Mouse (Mus musculus): ENCODE data around the gene Milr1. TPM values are rescaled to one million over a fixed set of nuclear protein-coding genes. Genes with fewer than 3 reads are reported as not detected.
"Not testable (repeated sequence)": the region's sequence is repeated elsewhere in the genome, so short reads cannot be mapped to it uniquely, and the experiment has no call there.

Milr1 gene
- polyA plus RNA-seq, 1 experiment from 2014 or later: 0.95 TPM

DNA sequence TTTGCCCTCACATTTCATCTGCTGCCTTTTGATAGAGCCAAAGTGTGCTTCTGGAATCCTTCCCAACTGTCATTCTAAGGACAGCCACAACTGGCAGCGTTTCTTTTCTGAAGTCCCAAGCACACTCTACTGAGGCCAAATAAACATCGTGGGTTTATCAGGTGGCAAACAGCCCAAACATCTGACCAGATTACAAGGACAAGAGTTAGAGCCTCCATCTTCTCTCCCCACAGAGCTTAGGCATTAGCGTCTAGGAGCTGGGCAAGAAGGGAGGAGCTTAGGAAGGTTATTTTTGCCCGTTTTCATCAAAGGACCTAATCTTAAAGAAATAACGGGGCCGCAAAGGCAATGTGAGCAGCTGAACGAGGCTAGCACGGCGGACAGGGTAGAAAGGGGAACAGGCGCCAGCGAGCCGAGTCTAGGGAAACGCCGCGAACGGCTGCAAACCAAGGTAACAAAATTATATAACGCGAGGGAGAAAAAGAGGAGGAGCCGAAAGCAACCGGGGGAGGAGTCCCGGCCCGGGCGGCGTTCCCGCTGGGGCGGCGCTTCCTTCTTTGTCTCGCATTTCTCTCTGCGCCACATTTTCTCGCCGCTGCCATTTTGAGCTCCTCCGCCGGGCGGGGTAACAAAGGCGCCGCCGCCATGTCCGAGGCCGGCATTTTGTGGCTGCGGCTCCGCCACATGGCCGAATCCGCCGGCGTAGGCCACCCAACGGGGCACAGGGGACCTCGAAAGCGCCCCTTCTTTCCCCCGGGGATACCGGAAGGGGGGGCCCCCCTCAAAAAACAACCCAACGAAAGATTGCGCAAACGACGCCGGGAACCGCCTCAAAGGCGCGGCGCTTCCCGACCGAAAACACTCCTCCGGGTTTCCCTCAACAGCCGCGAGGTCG, 36.4 kb downstream of the Milr1 start:
- Histone ChIP-seq H3K27ac (ENCODE audit: poor library complexity, severe bottlenecking) (peak overlapping the region; percentile 99), H3K4me2 (peak overlapping the region; percentile 75), H3K36me3 (peaks cover 48% of the 10 kb centered on the region), H3K4me1 (replicated peaks) (peaks cover 10% of the 10 kb centered on the region), H3K27me3 (replicated peaks) (no peaks in the 10 kb centered on the region), H3K4me3 (peak overlapping the region; percentile 98), H3K9ac (peak overlapping the region; percentile 99), H3K9me3 (replicated peaks) (no peaks in the 10 kb centered on the region)
- ATAC-seq (ENCODE audit: insufficient number of reproducible peaks, low FRiP score): peak; percentile 49
- under 1% methylated on average over 65 of the region's 65 CpGs for WGBS

GRCm38 (mm10) chr11:106788026-106788774, 37.2 kb downstream of the Milr1 start:
- Histone ChIP-seq H3K36me3 (peaks cover 48% of the 10 kb centered on the region), H3K4me3 (peak overlapping the region; percentile 98)

GRCm38 (mm10) chr11:106788775-106789459, 37.9 kb downstream of the Milr1 start, which contains the start of the genes Ddx5 and Cep95:
TSS of gene Ddx5 (minus strand) at chr11:106789185.
TSS of gene Cep95 (plus strand) at chr11:106789252.
- peak within 1 kb of the TSS; percentile 99 for H3K9ac ChIP-seq
- H3K4me2 ChIP-seq: peak within 1 kb of the TSS; percentile 87
- H3K4me3 ChIP-seq: peak within 1 kb of the TSS; percentile 98
- H3K27me3 ChIP-seq (replicated peaks): no peaks in the 10 kb centered on the region
- peaks cover 48% of the 10 kb centered on the region for H3K36me3 ChIP-seq
- H3K4me1 ChIP-seq (replicated peaks): peaks cover 8% of the 10 kb centered on the region
- peak; percentile 94 for ATAC-seq (ENCODE audit: insufficient number of reproducible peaks, low FRiP score)
- H3K9me3 ChIP-seq (replicated peaks): no peaks in the 10 kb centered on the region
- H3K27ac ChIP-seq (ENCODE audit: poor library complexity, severe bottlenecking): peak within 1 kb of the TSS; percentile 99
- under 1% methylated on average over 58 of the region's 58 CpGs for WGBS

More at GRCm38 (mm10) chr11:106788026-106788774, 37.2 kb downstream of the Milr1 start:
- Histone ChIP-seq H3K4me2 (peak overlapping the region; percentile 87), H3K27ac (ENCODE audit: poor library complexity, severe bottlenecking) (peak overlapping the region; percentile 99), H3K27me3 (replicated peaks) (no peaks in the 10 kb centered on the region), H3K9ac (peak overlapping the region; percentile 99), H3K4me1 (replicated peaks) (peaks cover 8% of the 10 kb centered on the region), H3K9me3 (replicated peaks) (no peaks in the 10 kb centered on the region)
- peak; percentile 85 for ATAC-seq (ENCODE audit: insufficient number of reproducible peaks, low FRiP score)
- under 1% methylated on average over 79 of the region's 79 CpGs for WGBS

- H3K27me3 ChIP-seq (replicated peaks): no peaks in the 10 kb centered on the region
- peaks cover 49% of the 10 kb centered on the region for H3K36me3 ChIP-seq
Observed at GRCm38 (mm10) chr11:106789649-106790048, 38.6 kb downstream of the Milr1 start.

DNA sequence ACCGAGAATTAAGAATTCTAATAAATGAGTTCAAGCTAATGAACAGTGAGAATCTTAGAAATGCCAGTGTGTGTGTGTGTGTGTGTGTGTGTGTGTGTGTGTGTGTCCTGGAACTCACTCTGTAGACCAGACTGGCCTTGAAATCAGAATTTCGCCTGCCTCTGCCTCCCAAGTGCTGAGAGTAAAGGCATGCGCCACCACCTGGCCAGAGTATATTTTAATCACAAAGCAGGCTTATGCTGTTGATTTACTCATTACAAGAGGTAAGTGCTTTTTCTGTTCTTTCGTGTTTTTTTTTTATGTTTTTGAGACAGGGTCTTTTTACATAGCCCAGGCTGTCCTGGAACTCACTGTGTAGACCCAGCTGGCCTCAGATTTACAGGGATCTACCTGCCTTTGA, 42.8 kb downstream of the Milr1 start:
- H3K9ac ChIP-seq: no peak overlapping the region
- H3K27me3 ChIP-seq (replicated peaks): no peaks in the 10 kb centered on the region
- H3K4me1 ChIP-seq (replicated peaks): no peaks in the 10 kb centered on the region
- H3K4me2 ChIP-seq: no peak overlapping the region
- H3K9me3 ChIP-seq (replicated peaks): peaks cover 6% of the 10 kb centered on the region
- no peak overlapping the region for H3K27ac ChIP-seq (ENCODE audit: poor library complexity, severe bottlenecking)
- no peak overlapping the region for H3K4me3 ChIP-seq
- peaks cover 59% of the 10 kb centered on the region for H3K36me3 ChIP-seq
- WGBS: 69% methylated on average over 4 of the region's 4 CpGs
- no peak for ATAC-seq (ENCODE audit: insufficient number of reproducible peaks, low FRiP score)

More at GRCm38 (mm10) chr11:106789649-106790048, 38.6 kb downstream of the Milr1 start:
- 0% methylated on average over 6 of the region's 6 CpGs for WGBS
- Histone ChIP-seq H3K27ac (ENCODE audit: poor library complexity, severe bottlenecking) (peak overlapping the region; percentile 99), H3K4me1 (replicated peaks) (peaks cover 8% of the 10 kb centered on the region), H3K4me3 (peak overlapping the region; percentile 98), H3K9me3 (replicated peaks) (no peaks in the 10 kb centered on the region), H3K9ac (peak overlapping the region; percentile 99), H3K4me2 (peak overlapping the region; percentile 87)
- ATAC-seq (ENCODE audit: insufficient number of reproducible peaks, low FRiP score): no peak

DNA sequence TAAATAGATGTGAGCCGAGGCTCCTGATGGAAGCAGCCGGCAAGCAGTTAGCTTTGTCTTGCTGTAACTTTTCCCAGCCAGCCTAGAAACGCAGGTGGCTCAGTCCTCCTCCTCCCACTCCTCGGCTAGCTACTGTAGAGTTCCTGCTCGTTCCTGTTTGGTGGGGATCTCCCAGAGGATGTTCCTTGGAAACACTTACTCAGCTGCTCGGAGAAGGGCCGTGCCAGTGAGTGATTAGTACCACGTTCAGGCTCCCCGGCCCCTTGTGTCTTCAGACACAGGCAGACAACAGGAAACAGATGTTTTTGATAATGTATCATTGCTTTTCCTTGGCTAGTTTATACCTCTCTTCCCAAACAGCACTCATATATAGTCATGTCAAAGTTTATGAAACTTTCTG, 44.7 kb downstream of the Milr1 start:
- 45% methylated on average over 9 of the region's 9 CpGs for WGBS
- Histone ChIP-seq H3K36me3 (peaks cover 76% of the 10 kb centered on the region), H3K9me3 (replicated peaks) (peaks cover 6% of the 10 kb centered on the region), H3K27me3 (replicated peaks) (no peaks in the 10 kb centered on the region), H3K4me3 (no peak overlapping the region), H3K9ac (no peak overlapping the region), H3K4me1 (replicated peaks) (no peaks in the 10 kb centered on the region), H3K4me2 (no peak overlapping the region), H3K27ac (ENCODE audit: poor library complexity, severe bottlenecking) (no peak overlapping the region)
- ATAC-seq (ENCODE audit: insufficient number of reproducible peaks, low FRiP score): peak; percentile 71; the same call in 1 of the 2 replicates

DNA sequence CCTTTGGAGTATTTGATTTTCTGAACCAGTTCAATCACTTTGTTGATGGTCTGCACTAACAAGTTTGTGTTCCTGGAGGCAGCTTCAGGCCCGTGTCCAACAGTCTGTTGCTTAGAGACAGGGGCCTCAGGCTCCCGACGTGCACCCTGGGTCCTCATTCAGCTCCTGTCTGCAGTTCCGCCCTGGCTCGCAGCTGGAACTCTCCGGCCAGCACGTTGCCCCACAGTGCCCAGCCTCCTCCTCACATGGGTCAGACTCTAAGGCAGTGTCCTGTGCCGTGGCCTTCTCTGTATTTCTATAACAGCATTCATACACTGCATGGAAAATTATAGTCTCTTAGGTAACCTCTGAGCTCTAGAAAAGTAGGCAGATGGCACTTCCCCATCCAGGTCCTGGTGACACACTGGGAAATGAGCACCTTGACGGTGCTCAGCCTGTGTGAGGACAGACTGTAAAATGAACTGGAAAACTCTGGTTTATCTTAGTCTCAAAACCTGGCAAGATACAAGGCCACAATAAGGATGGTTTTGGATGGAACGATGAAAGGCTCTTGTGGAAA, 51.1 kb downstream of the Milr1 start:
- Histone ChIP-seq H3K4me2 (no peak overlapping the region), H3K4me1 (replicated peaks) (no peaks in the 10 kb centered on the region), H3K27me3 (replicated peaks) (no peaks in the 10 kb centered on the region), H3K27ac (ENCODE audit: poor library complexity, severe bottlenecking) (no peak overlapping the region), H3K36me3 (peaks cover 85% of the 10 kb centered on the region), H3K9ac (no peak overlapping the region), H3K9me3 (replicated peaks) (peaks cover 6% of the 10 kb centered on the region), H3K4me3 (no peak overlapping the region)
- ATAC-seq (ENCODE audit: insufficient number of reproducible peaks, low FRiP score): no peak
- WGBS: 85% methylated on average over 10 of the region's 10 CpGs

- not testable (repeated sequence) for H3K9ac ChIP-seq; H3K4me3 ChIP-seq; H3K4me2 ChIP-seq; H3K4me1 ChIP-seq (replicated peaks); H3K27ac ChIP-seq (ENCODE audit: poor library complexity, severe bottlenecking); H3K9me3 ChIP-seq (replicated peaks); H3K27me3 ChIP-seq (replicated peaks); ATAC-seq (ENCODE audit: insufficient number of reproducible peaks, low FRiP score)
- H3K36me3 ChIP-seq: peaks cover 81% of the 10 kb centered on the region
- WGBS: 86% methylated on average over 1 of the region's 1 CpGs
Observed at GRCm38 (mm10) chr11:106807442-106807841, 56.4 kb downstream of the Milr1 start.

DNA sequence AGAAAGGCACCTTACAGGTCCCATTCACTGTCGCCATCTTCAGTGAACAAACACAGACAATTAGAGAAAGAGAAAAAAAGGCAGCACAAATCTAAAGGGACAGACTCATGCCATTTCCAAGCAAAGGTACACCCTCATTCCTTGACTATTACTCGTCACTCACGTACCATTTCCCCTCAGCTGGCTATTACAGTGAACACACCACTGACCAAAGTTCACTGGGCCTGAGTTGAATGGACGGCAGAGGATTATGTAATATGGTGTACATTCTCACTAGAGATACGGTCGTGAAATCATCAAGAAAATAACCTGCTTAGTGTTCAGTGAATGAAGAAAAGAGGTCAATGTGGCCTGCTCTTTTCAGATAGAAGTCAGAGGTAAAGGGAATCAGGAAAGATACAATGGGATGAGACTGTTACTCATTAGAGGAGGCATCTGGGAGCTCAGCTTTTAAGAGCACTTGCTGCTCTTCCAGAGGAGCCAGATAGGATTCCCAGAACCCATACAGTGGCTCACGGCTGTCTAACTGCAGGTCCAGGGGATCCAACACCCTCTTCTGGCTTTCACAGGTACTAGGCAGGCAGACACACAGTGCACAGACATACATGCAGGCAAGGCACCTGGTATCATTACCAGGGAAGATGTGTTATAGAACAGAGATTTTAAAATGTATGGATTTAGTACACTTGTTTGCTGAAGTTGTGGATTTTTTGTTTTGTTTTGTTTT, 61.5 kb downstream of the Milr1 start:
- Histone ChIP-seq H3K9ac (no peak overlapping the region), H3K27ac (ENCODE audit: poor library complexity, severe bottlenecking) (no peak overlapping the region), H3K4me3 (no peak overlapping the region), H3K36me3 (peaks cover 89% of the 10 kb centered on the region), H3K27me3 (replicated peaks) (no peaks in the 10 kb centered on the region), H3K9me3 (replicated peaks) (no peaks in the 10 kb centered on the region), H3K4me2 (no peak overlapping the region), H3K4me1 (replicated peaks) (no peaks in the 10 kb centered on the region; the same call in 1 of the 2 replicates)
- WGBS: 83% methylated on average over 7 of the region's 7 CpGs
- no peak for ATAC-seq (ENCODE audit: insufficient number of reproducible peaks, low FRiP score)

Measured in heart, embryonic 12.5 days (tissue).